Mouse (Mus musculus) stomach, postnatal 0 days (tissue): Measurements from ENCODE around the gene Atad2b. TPM values are rescaled to one million over a fixed set of nuclear protein-coding genes. Genes with fewer than 3 reads are reported as not detected.

Experiments
- ATAC-seq: fragments of 200-750 bp; cut with Nextera tagmentation; 2 replicates; pipeline ENCODE4 v1.8.0; 2017; ENCODE audit not compliant: low FRiP score, low TSS enrichment
- DNase-seq: peaks from one replicate; pipeline ENCODE4 v3.0.0-alpha.2; 2016; ENCODE audit warnings: low spot score
- H3K27ac ChIP-seq: fragments of 300-500 bp; sonication (generic); replicated peaks from 2 replicates; pipeline ENCODE4 v1.5.1; 2014; ENCODE audit warnings: mild to moderate bottlenecking, control low read depth
- H3K27me3 ChIP-seq: fragments of 300-500 bp; sonication (generic); 2 replicates; pipeline ENCODE4 v1.6.1; 2014; ENCODE audit warnings: low read length; ENCODE audit not compliant: control insufficient read depth, insufficient read depth
- H3K36me3 ChIP-seq: fragments of 300-500 bp; sonication (generic); 2 replicates; pipeline ENCODE4 v1.6.1; 2014; ENCODE audit warnings: low read length, mixed read lengths; ENCODE audit not compliant: control insufficient read depth, insufficient read depth
- H3K4me1 ChIP-seq: fragments of 300-500 bp; sonication (generic); replicated peaks from 2 replicates; pipeline ENCODE4 v1.6.1; 2014; ENCODE audit warnings: antibody characterized with exemption; ENCODE audit not compliant: control insufficient read depth, insufficient read depth
- H3K4me2 ChIP-seq: fragments of 300-500 bp; sonication (generic); replicated peaks from 2 replicates; pipeline ENCODE4 v1.6.1; 2014; ENCODE audit warnings: low read depth, mild to moderate bottlenecking, control low read depth, moderate library complexity
- H3K4me3 ChIP-seq: fragments of 300-500 bp; sonication (generic); 2 replicates; pipeline ENCODE4 v1.5.1; 2014; ENCODE audit warnings: low read depth, low read length, control low read depth
- H3K9ac ChIP-seq: fragments of 300-500 bp; sonication (generic); 2 replicates; pipeline ENCODE4 v1.6.1; 2014; ENCODE audit warnings: mild to moderate bottlenecking, low read length, control low read depth, mixed read lengths
- H3K9me3 ChIP-seq: fragments of 300-500 bp; sonication (generic); 2 replicates; pipeline ENCODE4 v1.6.1; 2016; ENCODE audit warnings: low read length; ENCODE audit not compliant: control insufficient read depth
- CTCF ChIP-seq: IDR thresholded peaks from 2 replicates; pipeline ENCODE4 v1.5.1; 2016; ENCODE audit warnings: antibody characterized with exemption, low read depth, mild to moderate bottlenecking, moderate library complexity
- EP300 ChIP-seq: optimal IDR thresholded peaks from 2 replicates; pipeline ENCODE3; 2016; ENCODE audit warnings: antibody characterized with exemption
- WGBS: fragments of 180-500 bp; shearing (Covaris S2); extraction: QIAGEN DNeasy Blood & Tissue Kit; methylation state at CpG from one replicate; pipeline ENCODE4 v1.1.7; 2014; 5-methylcytosine and 5-hydroxymethylcytosine counted together
- polyA plus RNA-seq: library from polyadenylated mRNA; unstranded; fragments of >200 nt; fragmentation: Nextera tagmentation; extraction: Ambion mirVana; gene quantifications from 2 replicates; pipeline ENCODE4 v1.2.1, GENCODE M21; 2015

Gene Atad2b
- polyA plus RNA-seq, 1 experiment from 2014 or later, result 4.6 TPM

GRCm38 (mm10) chr12:5073191-5073590, 156.0 kb downstream of the Atad2b start:
- H3K4me1 ChIP-seq, result no peaks in the 10 kb centered on the region
- WGBS, result 70% methylated on average over 12 of the region's 12 CpGs
- H3K4me2 ChIP-seq, result no peak overlapping the region
- ATAC-seq (no peak), DNase-seq (no peak)
- no peaks in the 10 kb centered on the region for H3K27me3 ChIP-seq
- H3K36me3 ChIP-seq, result no peaks in the 10 kb centered on the region
- H3K9ac ChIP-seq, result no peak overlapping the region
- H3K4me3 ChIP-seq, result no peak overlapping the region
- no peak for TF ChIP-seq CTCF
- TF ChIP-seq EP300, result no peak
- H3K9me3 ChIP-seq, result no peaks in the 10 kb centered on the region
- H3K27ac ChIP-seq, result no peak overlapping the region

DNA sequence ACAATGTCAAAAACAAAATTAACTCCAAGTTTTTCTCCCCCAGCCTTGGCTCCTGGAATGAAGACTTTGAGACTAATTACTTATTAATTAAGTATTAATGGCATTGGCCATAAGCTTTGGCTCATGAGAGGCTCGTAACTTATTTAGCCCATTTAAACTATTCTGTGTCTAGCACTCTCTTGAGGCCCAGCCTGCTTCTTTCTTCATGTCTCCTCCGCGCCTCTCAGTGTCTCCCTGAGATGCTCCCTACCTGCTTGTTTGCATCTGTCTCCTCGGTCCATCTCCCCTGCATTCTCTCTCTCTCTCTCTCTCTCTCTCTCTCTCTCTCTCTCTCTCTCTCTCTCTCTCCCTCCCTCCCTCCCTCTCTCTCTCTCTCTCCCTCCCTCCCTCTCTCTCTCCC, 164.3 kb downstream of the Atad2b start:
- Histone ChIP-seq H3K27ac (no peak overlapping the region), H3K4me3 (no peak overlapping the region), H3K27me3 (no peaks in the 10 kb centered on the region), H3K4me1 (no peaks in the 10 kb centered on the region), H3K9ac (no peak overlapping the region), H3K4me2 (no peak overlapping the region), H3K36me3 (peaks cover 3% of the 10 kb centered on the region; the same call in 1 of the 2 replicates), H3K9me3 (no peaks in the 10 kb centered on the region)
- ATAC-seq, result no peak
- no peak for TF ChIP-seq EP300
- no peak for TF ChIP-seq CTCF
- DNase-seq, result no peak
- 94% methylated on average over 4 of the region's 4 CpGs for WGBS

GRCm38 (mm10) chr12:5084714-5085113, 167.6 kb downstream of the Atad2b start:
- 92% methylated on average over 5 of the region's 5 CpGs for WGBS
- no peak overlapping the region for H3K4me3 ChIP-seq
- H3K27ac ChIP-seq, result no peak overlapping the region
- H3K4me1 ChIP-seq, result no peaks in the 10 kb centered on the region
- H3K4me2 ChIP-seq, result no peak overlapping the region
- H3K9me3 ChIP-seq, result no peaks in the 10 kb centered on the region
- no peak overlapping the region for H3K9ac ChIP-seq
- H3K36me3 ChIP-seq, result peaks cover 3% of the 10 kb centered on the region; the same call in 1 of the 2 replicates
- TF ChIP-seq EP300 (no peak), CTCF (no peak)
- DNase-seq (no peak), ATAC-seq (no peak)
- no peaks in the 10 kb centered on the region for H3K27me3 ChIP-seq

- Histone ChIP-seq H3K9ac (no peak overlapping the region), H3K9me3 (no peaks in the 10 kb centered on the region), H3K4me1 (no peaks in the 10 kb centered on the region), H3K4me3 (no peak overlapping the region), H3K4me2 (0 out of 2 replicates have a peak overlapping the region, but pooled peaks have one; percentile 2), H3K27ac (no peak overlapping the region), H3K36me3 (peaks cover 8% of the 10 kb centered on the region; the same call in 1 of the 2 replicates), H3K27me3 (no peaks in the 10 kb centered on the region)
- WGBS, result 19% methylated on average over 10 of the region's 10 CpGs
- DNase-seq (peak; percentile 42), ATAC-seq (no peak)
- TF ChIP-seq EP300, result no peak
- TF ChIP-seq CTCF, result no peak
These were observed 170.8 kb downstream of the Atad2b start for GRCm38 (mm10) chr12:5087787-5088519.

DNA sequence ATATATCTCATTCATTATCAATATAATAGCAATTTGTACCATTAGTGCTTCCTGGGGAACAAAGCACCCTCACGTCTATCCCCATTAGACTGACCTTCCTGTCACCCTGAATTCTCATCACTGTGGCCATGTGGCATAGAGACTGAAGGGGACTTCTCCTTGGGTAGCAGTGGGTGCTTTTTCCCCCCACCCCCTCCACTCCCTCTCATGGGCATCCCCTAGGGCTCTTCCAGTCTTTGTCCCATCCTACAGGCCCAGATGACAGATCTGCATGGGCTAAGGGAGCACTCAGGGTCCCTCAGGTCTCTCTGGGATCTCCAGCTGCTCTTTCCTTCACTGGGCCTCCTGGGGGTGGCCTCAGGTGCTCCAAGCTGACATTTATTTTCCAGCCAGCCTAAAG, 171.5 kb downstream of the Atad2b start:
- TF ChIP-seq CTCF (no peak), EP300 (no peak)
- Histone ChIP-seq H3K27me3 (no peaks in the 10 kb centered on the region), H3K9me3 (no peaks in the 10 kb centered on the region), H3K27ac (no peak overlapping the region), H3K4me2 (no peak overlapping the region), H3K4me3 (no peak overlapping the region), H3K4me1 (no peaks in the 10 kb centered on the region), H3K36me3 (peaks cover 8% of the 10 kb centered on the region; the same call in 1 of the 2 replicates), H3K9ac (no peak overlapping the region)
- no peak for ATAC-seq
- no peak for DNase-seq
- WGBS, result 56% methylated on average over 1 of the region's 1 CpGs

Other genes starting within 250 kb of the Atad2b start
- gene Fam228a, start 178.9 kb upstream of the Atad2b start, polyA plus RNA-seq, result 0.05 and 0.19 TPM in 2 replicates
- gene Pfn4, start 148.3 kb upstream of the Atad2b start, polyA plus RNA-seq, result 0.96 and 1.4 TPM in 2 replicates
- 0.68 and 1.0 TPM in 2 replicates for gene Fam228b, start 148.1 kb upstream of the Atad2b start, polyA plus RNA-seq
- 288 and 301 TPM in 2 replicates for gene Sf3b6, start 99.8 kb upstream of the Atad2b start, polyA plus RNA-seq
- gene Fkbp1b, start 75.8 kb upstream of the Atad2b start, polyA plus RNA-seq, result 7.7 and 8.3 TPM in 2 replicates
- gene Wdcp, start 74.0 kb upstream of the Atad2b start, polyA plus RNA-seq, result 7.4 and 8.2 TPM in 2 replicates
- gene Mfsd2b, start 43.0 kb upstream of the Atad2b start, polyA plus RNA-seq, result 0.30 and 0.38 TPM in 2 replicates
- gene Ubxn2a, start 9.6 kb upstream of the Atad2b start, polyA plus RNA-seq, result 35.2 and 37.6 TPM in 2 replicates